Mouse (Mus musculus): ENCODE data around the gene Mapkapk2.

Mapkapk2 gene

GRCm38 (mm10) chr1:131020425-131021310, 77.0 kb downstream of the Mapkapk2 start:
- DNase-seq (ENCODE audit: low spot score in 2 of 2) = no peak

- no peak for DNase-seq (ENCODE audit: low spot score in 2 of 2)
These were observed 78.0 kb downstream of the Mapkapk2 start, which contains the start of gene Il10 for GRCm38 (mm10) chr1:131019492-131020098. Gene Il10 (plus strand): TSS chr1:131019845.

- DNase-seq (ENCODE audit: low spot score in 2 of 2) = no peak
These were observed 81.7 kb downstream of the Mapkapk2 start for GRCm38 (mm10) chr1:131015879-131016278.

- no peak for DNase-seq (ENCODE audit: low spot score in 2 of 2)
These were observed 82.3 kb downstream of the Mapkapk2 start for GRCm38 (mm10) chr1:131015281-131015680.

- DNase-seq (ENCODE audit: low spot score in 2 of 2) = no peak
These were observed 83.7 kb downstream of the Mapkapk2 start for GRCm38 (mm10) chr1:131013926-131014325.

DNA sequence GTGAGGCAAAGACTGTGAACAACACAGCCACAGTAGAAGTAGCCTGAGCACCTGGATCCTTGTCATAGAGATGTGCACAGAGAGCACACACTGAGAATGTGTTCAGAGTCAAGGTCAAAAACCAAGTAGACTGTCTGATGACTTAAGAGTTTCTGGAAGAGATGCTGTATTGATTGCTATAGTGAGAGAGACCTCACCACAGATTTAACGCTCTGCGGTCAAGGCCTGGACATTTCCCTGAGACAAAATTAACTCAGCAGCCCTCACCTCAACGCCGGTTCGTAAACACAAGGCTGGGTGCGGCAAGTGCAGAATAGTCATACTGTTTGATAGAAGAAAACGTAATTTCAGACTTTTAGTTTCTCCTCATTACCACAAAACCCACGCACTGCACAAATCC, 85.1 kb downstream of the Mapkapk2 start:
- no peak for DNase-seq (ENCODE audit: low spot score in 2 of 2)

DNA sequence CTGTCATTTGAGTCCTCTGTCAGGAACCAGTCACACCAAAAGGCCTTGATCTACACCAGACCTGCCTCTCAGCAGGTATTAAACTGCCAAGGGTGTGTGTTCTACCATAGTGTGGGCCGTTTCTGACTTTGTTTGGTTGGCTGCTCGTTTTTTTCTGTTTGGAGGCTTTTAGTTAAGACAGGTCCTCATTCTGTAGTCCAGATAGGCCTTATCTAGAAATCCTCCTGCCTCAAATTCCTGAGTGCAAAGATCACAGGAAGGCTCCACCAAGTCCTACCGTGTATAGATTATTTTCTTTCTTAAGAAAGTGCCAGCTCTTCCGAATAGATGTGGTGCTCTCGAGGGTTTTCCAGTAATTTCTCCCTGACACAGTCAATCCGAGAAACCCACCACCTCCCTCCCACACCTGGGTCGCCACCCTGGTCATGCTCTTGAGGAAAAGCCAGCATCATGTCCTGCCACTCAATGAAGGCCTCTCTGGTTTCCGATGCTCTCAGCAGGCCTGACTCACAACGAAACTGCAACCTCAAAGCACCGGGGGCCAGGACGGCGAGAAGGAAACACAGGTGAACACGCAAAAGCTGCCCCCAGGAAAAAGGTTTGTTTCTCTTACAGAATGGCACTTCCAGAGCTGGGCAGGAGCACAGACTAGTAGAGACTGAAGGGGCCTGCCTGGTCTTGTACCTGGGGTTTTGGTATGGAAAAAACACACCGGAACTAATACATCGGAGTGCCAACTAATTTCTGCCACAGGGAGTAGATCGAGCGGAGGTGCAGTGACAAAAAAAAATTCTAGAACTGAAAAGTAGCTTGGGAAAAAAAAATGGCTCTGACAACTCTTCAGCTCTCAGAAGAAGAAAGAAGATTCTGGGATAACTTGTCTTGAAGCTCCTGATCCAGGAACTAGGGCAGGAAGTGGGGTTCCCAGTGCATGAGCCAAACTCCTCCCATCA, 87.1 kb downstream of the Mapkapk2 start:
- DNase-seq (ENCODE audit: low spot score in 2 of 2) = no peak

- no peak for DNase-seq (ENCODE audit: low spot score in 2 of 2)
These were observed 91.6 kb downstream of the Mapkapk2 start for GRCm38 (mm10) chr1:131006069-131006468.
